Mouse (Mus musculus) c-Kit-negative CD71-positive TER-119-positive erythroid progenitor cells, embryonic 14.5 days (primary cell): ENCODE measurements around the gene Sox6.

Source experiments
- DNase-seq: peaks from one replicate; pipeline ENCODE4 v3.0.0-alpha.2; 2013; ENCODE audit warnings: low read depth, low spot score

Gene Sox6

DNA sequence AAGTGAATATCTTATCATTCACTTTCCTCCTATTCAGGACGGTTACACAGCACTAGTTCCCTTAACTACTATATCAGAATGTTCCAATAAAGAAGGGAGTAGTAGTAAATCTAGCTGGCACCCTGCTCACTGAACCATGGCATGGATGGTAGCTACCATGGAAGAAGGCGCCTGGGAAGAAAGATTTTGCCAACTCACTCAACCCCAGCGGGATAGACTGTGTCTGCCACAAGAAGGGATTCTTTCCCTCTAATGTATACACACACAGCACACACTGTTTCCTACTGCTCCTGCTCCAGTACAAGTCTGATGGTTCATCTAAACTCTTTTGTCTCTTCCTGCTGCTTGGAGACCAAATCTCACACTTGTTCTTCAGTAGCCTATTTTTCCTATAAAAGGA lies 147.1 kb downstream of the Sox6 start:
- no peak for DNase-seq

DNA sequence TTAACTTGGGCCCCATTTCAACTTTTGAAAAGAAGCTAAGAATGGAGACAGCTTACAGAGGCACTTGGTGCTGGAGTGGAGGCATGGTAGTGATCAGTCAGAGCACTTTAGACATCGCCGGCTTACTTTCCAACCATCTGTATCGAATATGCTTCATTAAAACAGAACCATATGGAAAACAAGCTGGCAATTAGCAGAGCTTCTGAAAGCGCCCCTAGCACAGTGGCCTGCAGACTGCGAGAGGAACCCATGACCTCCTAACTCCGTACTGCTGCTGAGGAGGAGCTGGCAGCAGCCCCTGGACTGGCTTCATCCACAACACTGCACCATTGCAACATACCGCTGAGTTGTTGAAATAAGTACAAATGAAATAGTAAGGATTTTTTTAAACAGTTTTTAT lies 148.7 kb downstream of the Sox6 start:
- DNase-seq = no peak

DNA sequence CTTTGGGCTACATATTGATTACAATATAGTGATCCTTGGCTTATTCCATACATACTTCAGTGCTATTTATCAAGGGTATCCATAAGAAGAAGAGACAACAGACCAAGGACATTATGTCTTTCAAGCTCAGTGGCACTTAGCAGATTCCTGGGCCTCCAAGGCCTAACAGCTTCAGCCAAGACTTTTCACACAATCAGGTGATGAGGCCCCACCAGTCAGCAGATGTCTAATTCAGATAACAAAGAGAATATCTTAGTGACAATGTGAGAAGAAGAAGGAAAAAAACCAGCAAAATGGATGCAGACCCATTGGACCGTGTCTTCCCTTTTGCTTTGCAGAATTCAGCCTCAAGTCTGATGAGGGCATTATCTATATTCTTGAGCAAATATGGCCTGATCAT lies 150.0 kb downstream of the Sox6 start:
- DNase-seq = peak; percentile 34

DNA sequence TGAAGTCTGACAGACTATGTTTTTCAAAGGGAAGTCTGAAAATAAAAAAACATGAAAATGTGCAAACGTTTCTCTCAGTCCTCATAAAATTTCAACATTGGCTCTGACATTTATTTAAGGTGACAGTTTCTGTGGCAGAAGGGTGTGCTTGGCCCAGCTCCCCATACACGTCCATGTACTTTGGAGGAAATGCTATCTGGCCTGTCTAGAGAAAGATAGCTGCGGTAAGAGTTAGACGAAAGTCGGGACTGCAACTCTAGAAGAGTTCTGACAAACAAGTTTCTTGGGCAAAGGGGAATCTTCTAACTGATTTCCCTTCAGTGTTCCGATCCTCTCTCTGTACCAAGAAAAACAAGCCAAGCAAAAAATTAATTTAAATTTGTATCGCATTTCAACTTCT lies 150.5 kb downstream of the Sox6 start:
- peak; percentile 20 for DNase-seq

DNA sequence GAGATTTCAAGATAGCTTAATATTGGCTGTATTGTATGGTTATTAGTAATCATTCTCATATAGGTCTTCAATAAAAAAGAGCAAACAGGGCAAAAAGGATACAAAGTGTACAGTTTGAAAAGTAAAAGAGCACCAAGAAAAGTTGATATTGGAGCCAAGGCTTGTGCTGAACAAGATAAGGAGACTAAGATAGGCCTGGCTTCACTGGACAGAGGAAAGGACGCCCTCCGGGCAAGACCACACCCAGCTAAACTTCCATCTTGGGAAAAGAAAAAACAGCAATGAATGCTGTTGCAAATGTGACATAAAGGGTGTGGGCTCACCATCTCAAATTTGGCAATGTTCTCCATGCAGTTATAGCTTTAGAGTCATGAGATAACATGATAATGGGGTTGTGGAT lies 165.7 kb downstream of the Sox6 start:
- DNase-seq = no peak

DNA sequence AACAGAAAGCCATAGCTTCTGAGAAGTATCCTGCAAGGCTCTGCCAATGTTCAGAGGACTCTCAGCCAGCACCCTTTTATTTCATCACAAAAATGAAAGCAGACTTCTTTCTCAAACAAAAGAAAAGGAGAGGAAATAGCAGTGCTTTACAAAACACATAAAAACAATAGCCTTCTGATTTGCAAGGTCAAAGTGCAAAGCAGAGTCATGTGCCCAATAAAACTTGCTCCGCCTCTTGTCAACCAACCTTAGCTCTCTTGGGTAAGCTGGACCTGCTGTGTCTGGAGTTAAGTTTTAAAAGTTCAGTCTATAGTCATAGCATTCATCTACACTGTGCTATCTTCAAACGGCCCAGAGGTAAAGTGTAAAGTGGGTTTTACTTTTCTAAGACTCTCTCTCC lies 170.1 kb downstream of the Sox6 start:
- DNase-seq = no peak

DNA sequence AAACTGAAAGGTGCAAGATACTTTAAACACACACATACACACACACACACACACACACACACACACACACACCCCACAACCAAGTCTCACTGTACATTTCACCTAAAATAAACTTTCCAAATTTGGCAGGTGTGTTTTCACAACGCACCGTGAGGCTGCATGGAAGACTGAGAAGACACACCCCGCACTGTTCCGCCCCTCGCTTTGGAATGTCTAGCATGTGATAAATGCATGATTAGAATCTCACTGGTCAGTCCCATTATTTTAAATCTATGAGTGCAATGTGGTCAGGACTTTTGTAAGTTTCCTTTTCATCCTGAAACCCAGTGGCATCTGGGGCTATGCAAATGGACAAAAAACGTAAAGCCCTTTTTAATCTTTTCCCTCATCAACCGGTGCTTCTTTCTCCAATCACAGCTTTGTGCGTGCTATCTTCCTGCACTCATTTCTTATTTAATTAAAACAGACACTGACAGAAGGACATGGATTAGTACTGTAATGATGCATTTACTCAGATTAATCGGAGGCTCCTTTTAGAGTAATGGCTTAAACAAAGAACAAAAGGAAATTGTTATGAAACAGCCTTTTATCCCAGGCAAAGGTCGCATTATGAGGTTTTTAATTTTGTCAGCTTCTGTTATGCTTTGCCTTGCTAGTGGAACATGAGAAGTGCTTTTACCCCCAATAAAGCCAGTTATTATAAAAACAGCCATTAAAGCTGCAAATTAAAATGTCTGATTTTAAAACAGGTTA lies 170.9 kb downstream of the Sox6 start:
- no peak for DNase-seq

DNA sequence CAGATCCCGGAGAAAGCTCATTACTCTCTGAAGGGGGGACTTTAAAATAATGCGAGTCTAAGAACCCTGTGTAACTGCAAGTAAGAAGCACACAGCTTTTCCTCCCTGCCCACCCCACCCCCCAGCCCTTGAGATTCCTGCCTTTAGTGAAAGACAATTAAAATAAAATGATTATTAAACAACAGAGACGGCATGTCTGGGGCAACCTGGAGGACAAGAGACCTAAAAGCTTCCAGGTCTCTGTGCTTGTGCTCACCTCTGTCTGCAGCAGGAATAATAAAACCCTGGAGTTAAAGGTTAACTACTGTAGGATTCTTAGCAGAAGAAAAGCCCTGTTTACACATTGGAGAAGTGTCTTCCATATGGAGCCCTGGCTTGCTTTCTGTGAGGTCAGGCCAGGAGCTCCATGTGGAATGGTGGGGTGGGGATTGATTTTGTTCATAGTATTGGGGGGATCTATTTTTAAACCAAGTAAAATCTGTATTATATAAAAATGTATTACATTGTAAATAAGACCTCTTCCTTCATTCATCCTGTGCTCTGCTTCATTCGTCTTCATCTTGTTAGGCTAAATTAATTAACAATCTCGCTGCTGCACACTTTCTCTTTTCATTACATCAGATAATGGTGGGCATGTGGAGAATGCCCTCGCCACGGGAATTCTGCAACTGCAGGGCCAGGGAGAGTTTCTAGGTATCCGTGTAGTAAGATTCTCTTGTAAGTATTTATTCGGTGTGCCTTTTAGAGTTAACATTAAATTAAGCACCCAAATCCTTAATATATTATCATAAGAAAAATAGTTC lies 171.7 kb downstream of the Sox6 start:
- DNase-seq = no peak

DNA sequence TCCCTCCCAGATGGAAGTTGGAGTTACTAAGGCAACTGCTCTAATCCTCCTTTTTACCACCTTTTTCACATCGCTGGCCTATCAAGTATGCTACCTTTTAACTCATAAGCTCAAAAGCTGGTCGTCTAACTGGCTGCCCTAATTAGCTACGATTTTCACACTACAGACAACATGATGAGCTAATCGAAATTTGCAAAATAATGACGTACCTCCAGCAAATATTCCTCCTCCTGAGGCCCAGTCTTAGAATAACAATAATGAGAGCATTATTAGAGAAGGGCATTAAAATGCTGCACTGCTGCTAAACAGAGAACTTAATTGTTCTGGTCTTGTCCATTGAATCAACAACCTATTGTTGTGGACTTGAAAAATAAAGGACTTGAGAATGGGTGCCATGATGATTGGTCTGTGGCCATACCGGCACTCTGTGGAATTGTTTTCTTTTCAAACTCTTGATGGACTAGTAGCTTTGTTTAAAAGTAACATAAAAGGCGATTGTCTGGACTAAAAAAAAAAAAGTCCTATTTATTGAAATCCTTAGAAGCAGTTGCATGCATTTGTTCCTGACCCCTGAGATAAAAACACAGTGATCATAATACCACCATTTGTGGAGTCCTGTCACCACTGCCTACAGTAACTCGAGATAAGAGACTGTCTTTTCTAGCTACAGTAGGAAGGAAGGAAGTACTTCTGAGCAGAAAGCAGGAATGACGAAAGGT lies 172.5 kb downstream of the Sox6 start:
- no peak for DNase-seq

DNA sequence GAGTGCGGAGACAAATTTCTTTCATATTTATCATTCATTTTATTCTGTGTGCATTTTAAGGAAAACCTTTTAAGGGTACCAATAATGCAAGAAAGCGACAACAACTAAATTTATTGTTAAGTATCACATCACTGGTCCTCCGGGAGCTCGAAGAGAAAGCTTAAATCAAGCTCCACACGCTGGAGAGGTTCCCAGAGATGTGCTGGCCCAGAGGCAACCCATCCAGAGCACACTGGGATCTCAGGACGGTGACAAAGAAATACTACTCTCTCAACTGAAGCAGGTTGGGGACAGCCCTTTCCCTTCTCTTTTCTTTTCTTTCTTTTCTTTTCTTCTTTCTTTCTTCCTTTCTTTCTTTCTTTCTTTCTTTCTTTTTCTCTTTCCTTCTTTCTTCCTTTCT lies 173.4 kb downstream of the Sox6 start:
- DNase-seq = no peak

DNA sequence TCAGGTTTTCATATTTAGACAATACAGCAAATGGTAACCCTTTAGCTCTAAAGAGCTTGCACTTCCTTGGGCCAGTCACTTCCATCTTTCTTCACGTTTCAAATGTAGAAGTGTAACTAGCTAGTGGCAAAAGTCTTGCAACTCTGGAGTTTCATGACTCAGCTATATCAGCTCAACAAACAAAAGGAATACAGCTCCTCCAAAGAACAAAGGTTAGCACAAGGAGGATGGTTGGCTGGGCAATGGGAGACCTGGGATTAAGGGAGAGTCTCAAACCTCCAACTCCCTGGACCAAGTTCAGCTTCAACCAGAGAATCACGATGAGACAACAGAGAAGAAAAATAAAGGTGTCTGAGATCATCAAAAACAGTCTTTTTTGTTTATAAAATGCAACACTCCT lies 174.2 kb downstream of the Sox6 start:
- no peak for DNase-seq

DNA sequence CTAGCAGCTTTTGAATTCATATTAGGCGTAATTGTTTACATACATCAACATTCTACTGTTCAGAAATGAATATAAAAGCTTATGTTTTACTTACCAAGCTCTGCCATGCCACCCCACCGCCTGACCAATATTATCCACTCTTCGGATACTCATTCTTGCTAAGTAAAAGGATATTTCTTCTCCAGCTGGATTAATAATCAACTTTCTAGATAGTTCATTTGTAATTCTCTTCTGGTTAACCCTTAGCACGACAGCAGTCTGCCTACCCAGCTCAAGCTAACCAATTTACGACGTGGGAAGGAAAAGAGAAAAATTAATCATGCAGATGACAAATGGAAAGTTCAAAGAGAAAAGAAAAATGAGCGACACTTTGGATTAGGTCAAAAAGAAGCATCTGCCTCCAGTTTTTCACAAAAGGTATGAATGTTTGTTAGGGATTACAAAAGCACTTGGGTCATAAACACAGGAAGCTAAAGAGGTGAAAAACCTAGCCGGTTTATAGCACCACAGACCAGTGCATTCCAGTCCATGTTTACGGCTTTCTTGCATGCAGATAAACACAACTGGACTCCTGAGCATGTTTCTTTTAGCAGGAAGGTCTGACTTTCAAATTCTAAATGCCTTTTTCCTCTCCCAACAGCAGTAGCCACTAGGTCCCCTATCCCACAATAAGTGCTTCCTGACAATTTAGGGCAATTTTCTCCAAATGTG lies 178.8 kb downstream of the Sox6 start:
- DNase-seq = no peak

DNA sequence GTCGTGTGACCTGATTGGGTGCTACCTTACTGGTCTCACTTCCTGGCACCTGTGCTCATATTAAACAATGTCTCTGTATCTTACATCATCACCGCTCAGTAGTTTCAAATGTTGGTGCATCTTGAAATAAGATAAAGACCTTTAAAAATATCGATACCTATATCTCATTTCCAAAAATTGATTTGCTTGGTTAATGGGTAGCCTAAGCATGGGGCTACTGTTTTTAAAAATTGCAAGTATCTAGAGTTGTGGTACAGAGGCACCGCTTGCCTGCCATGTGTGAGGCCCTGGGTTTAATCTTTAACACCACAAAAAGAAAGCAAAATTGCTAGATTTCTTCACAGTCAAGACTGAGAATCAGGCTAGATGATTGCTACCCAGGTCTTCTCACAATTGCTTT lies 187.5 kb downstream of the Sox6 start:
- DNase-seq = no peak

DNA sequence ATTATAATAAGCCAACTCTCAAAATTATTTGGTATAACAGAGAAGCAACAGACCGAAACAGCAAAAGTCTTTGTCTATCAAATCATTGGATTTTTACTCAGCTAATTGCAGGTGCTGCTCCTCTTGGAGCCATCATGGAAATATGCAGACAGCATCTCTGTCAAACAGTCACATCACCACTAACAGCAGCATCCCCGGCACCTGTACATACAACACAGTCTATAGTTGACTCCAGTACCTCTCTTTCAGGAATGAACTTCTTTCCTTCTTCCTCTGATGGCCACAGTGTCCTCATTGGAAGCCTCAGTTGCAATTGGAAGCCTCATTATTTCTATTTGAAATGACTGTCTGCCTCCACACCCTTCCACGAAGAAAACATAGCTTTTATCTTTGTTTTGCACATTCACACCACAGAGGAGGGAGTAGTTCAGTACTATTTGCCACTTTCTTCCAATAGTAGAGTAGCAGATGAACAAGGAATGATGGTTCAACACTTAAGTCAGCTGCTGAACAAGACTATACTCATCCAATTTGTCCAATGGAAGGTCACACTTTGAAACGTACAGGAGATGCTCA lies 192.7 kb downstream of the Sox6 start:
- DNase-seq = peak; percentile 71

DNA sequence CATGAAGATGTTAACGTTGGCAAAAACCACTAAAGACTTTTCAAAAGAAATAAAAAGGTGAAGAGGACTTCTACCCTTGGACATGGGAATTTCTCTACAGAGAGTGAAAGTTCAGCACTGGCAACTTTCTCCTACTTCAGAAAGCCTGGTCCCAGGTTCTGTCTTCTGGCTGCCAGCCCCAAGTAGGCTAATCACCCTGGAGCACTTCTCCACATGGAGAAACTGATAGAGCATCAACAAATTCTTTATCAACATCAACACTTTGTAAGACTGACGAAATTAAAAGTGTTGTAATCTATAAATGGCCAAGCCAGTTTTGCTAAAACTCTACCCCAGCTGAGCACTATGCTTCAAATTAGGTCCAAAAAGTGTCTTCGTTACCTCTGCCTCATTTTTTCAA lies 193.7 kb downstream of the Sox6 start:
- peak; percentile 63 for DNase-seq

DNA sequence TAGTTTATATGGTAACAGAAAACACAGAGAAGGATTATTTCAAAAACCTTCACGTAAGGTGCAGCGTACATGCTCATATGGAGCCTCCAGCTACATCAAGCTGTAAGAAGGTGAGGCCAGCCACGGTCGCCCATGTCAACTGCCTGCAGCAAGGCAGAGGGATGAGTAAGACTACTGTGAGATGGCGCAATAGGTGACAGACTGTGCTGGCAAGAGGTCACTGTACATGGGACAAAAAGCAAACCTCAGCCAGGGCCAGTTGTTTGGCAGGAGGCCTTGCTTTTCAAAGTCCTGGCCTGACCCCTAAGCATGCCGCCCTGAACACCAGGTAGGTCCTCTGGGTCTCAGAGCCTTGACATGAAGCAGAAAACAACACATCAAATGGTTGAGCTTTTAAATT lies 194.2 kb downstream of the Sox6 start:
- DNase-seq = peak; percentile 61

DNA sequence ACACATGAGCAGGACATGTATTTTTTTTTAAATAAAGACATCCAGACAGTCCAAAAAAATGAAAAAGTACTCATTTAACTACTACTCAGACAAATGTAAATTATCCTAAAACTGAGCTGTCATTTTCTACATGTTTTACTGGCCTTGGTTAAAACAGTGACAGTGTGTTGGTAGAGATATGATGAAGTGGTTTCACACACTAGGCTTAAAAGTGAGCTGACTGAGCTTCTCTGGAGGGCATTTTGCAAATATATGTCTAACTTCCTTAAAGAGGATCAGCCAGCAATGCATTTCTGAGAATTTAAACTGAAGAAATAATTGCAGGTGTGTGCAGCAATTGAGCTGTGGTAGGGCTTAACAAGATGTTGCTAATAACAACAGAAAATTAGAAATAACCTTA lies 196.3 kb downstream of the Sox6 start:
- no peak for DNase-seq

DNA sequence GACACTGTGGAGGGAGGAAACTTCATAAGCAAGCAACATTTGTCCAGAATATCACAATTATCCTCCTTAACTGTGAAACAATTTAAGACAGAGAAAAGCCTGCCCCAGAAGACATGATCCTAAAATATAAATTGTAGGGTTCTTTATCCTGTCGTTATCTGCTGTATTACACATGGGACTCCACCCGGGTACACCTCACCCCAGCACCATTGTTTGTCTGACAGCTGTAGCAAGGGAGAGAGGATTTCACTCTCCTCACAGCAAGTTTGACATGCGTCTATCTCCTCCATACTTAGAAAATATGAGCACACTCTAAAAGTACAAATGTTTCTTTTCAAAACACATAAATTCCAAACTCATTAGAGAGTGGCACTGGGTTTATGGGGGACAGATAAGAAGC lies 198.0 kb downstream of the Sox6 start:
- no peak for DNase-seq

DNA sequence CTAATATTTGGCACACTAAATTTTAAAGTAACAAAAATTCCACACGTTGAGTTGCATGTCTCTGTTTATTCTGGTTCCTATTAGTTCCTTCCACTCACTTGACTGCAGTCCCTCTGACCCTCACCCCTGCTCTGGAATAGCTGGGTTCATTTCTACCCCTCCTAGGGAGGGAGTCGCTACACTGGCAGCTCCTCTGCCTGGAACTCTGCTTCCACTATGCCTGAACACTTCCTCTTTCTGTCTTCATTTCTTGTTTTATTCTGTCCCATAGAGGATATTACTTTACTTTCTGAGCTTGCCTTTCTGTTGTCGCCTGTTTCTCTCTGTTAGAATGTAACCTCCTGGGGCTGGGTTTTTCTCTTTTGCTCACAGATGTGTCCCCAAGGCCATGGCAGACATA lies 203.6 kb downstream of the Sox6 start:
- no peak for DNase-seq

DNA sequence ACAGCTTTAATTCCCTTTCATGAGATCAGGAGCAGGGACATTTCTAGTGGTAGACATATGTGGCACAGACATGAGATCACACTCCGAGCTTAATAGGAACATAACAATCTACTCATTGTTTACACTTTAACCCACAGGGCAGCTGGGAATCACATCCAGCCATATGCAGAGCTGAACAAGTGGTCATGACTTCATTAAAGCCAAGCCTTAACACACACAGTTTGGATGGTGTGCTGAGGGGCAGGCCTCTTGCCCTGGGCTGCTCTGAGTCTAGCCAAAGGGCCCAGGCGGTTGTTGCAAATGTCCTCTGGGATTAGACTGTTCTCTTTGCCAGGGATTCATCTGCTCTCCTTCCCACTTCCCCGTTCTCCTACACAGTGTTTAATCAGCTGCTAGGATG lies 204.9 kb downstream of the Sox6 start:
- no peak for DNase-seq
